15 mouse cellular contexts compared by ENCODE assay signal in genomic region chr9:23486725-23487378, GRCm38 (mm10).
DNase-seq lines count a peak whose midpoint lies in the region; ATAC-seq and TF ChIP-seq lines count a peak whose summit lies in the region.
"Had no signal": no experiment of that assay in that cellular context is flagged by ENCODE, and none has a peak within 500 bp of the region (broad histone marks: within the 10 kb centered on the region; RNA-seq: fewer than 3 reads in every experiment).

No protein-coding gene starts in this region.

- H3K4me2 ChIP-seq in midbrain, embryonic 11.5 days: no peak overlapping the region
- no peak overlapping the region for H3K4me2 ChIP-seq in forebrain, postnatal 0 days (ENCODE audit: low read depth)
- no peak overlapping the region for H3K4me2 ChIP-seq in midbrain, embryonic 13.5 days (replicated peaks)
- H3K4me2 ChIP-seq: limb, embryonic 15.5 days; lung, embryonic 14.5 days; neural tube, embryonic 15.5 days had no signal

- H3K27ac ChIP-seq in midbrain, embryonic 11.5 days (ENCODE audit: low read depth, low read length): no peak overlapping the region
- H3K27ac ChIP-seq in midbrain, embryonic 10.5 days (replicated peaks): no peak overlapping the region
- H3K27ac ChIP-seq in forebrain, postnatal 0 days (ENCODE audit: low read depth, low read length): no peak overlapping the region
- H3K27ac ChIP-seq in midbrain, embryonic 13.5 days: no peak overlapping the region
- H3K27ac ChIP-seq: kidney, postnatal 0 days; limb, embryonic 15.5 days; macrophage; neural tube, embryonic 15.5 days had no signal

- H3K36me3 ChIP-seq in midbrain, embryonic 11.5 days (ENCODE audit: control insufficient read depth, insufficient read depth, low read length): no peaks in the 10 kb centered on the region
- H3K36me3 ChIP-seq in midbrain, embryonic 10.5 days: no peaks in the 10 kb centered on the region
- H3K36me3 ChIP-seq in forebrain, postnatal 0 days (ENCODE audit: insufficient read depth): no peaks in the 10 kb centered on the region
- H3K36me3 ChIP-seq in midbrain, embryonic 13.5 days: no peaks in the 10 kb centered on the region
- H3K36me3 ChIP-seq: limb, embryonic 15.5 days; neural tube, embryonic 15.5 days had no signal

- DNase-seq in midbrain, embryonic 11.5 days (ENCODE audit: low spot score, missing footprints): no peak
- DNase-seq in midbrain, embryonic 10.5 days (ENCODE audit: low spot score): no peak
- no peak for DNase-seq in forebrain, postnatal 0 days
- no peak for DNase-seq in adrenal gland, adult 18-20 months (ENCODE audit: low spot score in 2 of 2)
- DNase-seq in kidney, adult 18-20 months: no peak
- no peak for DNase-seq in heart, postnatal 25 days (ENCODE audit: low spot score)
- DNase-seq: B cell, adult 2 months; cerebellum, postnatal 25 days; lung, embryonic 14.5 days had no signal

- peak; percentile 57 for ATAC-seq in midbrain, embryonic 11.5 days (ENCODE audit: low FRiP score)
- ATAC-seq in forebrain, postnatal 0 days: peak; percentile 64
- ATAC-seq in midbrain, embryonic 13.5 days: peak; percentile 89
- ATAC-seq: Patski had no signal

- H3K9ac ChIP-seq in midbrain, embryonic 11.5 days (ENCODE audit: low read length): no peak overlapping the region
- no peak overlapping the region for H3K9ac ChIP-seq in forebrain, postnatal 0 days
- H3K9ac ChIP-seq in midbrain, embryonic 13.5 days (replicated peaks): no peak overlapping the region
- H3K9ac ChIP-seq: limb, embryonic 15.5 days; lung, embryonic 14.5 days; neural tube, embryonic 15.5 days had no signal

- H3K27me3 ChIP-seq in midbrain, embryonic 11.5 days (ENCODE audit: control insufficient read depth, insufficient read depth, low read length): no peaks in the 10 kb centered on the region
- H3K27me3 ChIP-seq in midbrain, embryonic 10.5 days (ENCODE audit: low read depth, poor library complexity, severe bottlenecking): no peaks in the 10 kb centered on the region
- no peaks in the 10 kb centered on the region for H3K27me3 ChIP-seq in forebrain, postnatal 0 days (ENCODE audit: insufficient read depth, low read length)
- H3K27me3 ChIP-seq in midbrain, embryonic 13.5 days: no peaks in the 10 kb centered on the region
- H3K27me3 ChIP-seq: limb, embryonic 15.5 days; neural tube, embryonic 15.5 days; Patski had no signal

- H3K4me3 ChIP-seq in midbrain, embryonic 11.5 days (ENCODE audit: low read depth, low read length): no peak overlapping the region
- no peak overlapping the region for H3K4me3 ChIP-seq in midbrain, embryonic 10.5 days
- H3K4me3 ChIP-seq in forebrain, postnatal 0 days (ENCODE audit: low read depth, low read length): no peak overlapping the region
- H3K4me3 ChIP-seq in midbrain, embryonic 13.5 days (replicated peaks): no peak overlapping the region
- H3K4me3 ChIP-seq: limb, embryonic 15.5 days; neural tube, embryonic 15.5 days had no signal

- no peak for TF ChIP-seq CTCF in forebrain, postnatal 0 days (IDR thresholded peaks at IDR 0.05; ENCODE audit: low read depth)

- peaks cover 10% of the 10 kb centered on the region for H3K4me1 ChIP-seq in midbrain, embryonic 11.5 days (ENCODE audit: control insufficient read depth, insufficient read depth, low read length)
- H3K4me1 ChIP-seq in midbrain, embryonic 10.5 days: peaks cover 14% of the 10 kb centered on the region
- H3K4me1 ChIP-seq in forebrain, postnatal 0 days (ENCODE audit: insufficient read depth): no peaks in the 10 kb centered on the region
- H3K4me1 ChIP-seq in midbrain, embryonic 13.5 days (replicated peaks): peaks cover 11% of the 10 kb centered on the region
- H3K4me1 ChIP-seq: limb, embryonic 15.5 days; neural tube, embryonic 15.5 days had no signal

- 30% methylated on average over 5 of the region's 5 CpGs for WGBS in midbrain, embryonic 11.5 days
- WGBS in midbrain, embryonic 10.5 days: 48% methylated on average over 5 of the region's 5 CpGs
- WGBS in forebrain, postnatal 0 days: 14% methylated on average over 5 of the region's 5 CpGs
- WGBS in midbrain, embryonic 13.5 days: 19% methylated on average over 5 of the region's 5 CpGs

- intact Hi-C loops in heart, postnatal 25 days (cut with DNase I): no loop called here

- no peaks in the 10 kb centered on the region for H3K9me3 ChIP-seq in midbrain, embryonic 11.5 days (ENCODE audit: control insufficient read depth, low read length)
- no peaks in the 10 kb centered on the region for H3K9me3 ChIP-seq in midbrain, embryonic 10.5 days (replicated peaks)
- H3K9me3 ChIP-seq in forebrain, postnatal 0 days (ENCODE audit: low read length): no peaks in the 10 kb centered on the region
- no peaks in the 10 kb centered on the region for H3K9me3 ChIP-seq in midbrain, embryonic 13.5 days
- H3K9me3 ChIP-seq: limb, embryonic 15.5 days; neural tube, embryonic 15.5 days had no signal
